Mouse (Mus musculus): Measurements from ENCODE around the gene Sgk1. TPM values are rescaled to one million over a fixed set of nuclear protein-coding genes. Genes with fewer than 3 reads are reported as not detected.
A peak's percentile ranks its signal among the peaks of the same experiment; 100 is the strongest.

Gene Sgk1
- polyA plus RNA-seq, 1 experiment from 2014 or later = 23.3 TPM

DNA sequence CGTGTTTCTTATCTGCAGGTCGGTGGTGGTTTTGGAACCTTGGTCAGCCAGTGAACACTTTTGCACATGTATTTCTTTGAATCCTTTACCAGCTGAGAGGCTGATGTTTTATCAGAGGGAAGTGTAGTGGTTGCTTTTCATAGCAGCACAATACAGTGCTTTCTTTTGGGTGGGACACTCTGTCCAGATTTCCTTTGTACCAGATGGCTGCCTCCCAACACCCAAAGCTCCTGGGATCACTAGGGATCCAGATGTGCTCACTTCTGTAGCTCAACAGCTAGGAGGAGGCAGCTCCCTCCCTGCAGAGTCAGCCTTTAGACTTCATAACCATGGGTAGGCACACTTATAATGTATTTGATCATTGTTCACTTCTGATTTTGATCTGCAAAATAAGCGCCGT, 70.5 kb downstream of the Sgk1 start:
- no peaks in the 10 kb centered on the region for H3K36me3 ChIP-seq (replicated peaks)
- no peaks in the 10 kb centered on the region for H3K27me3 ChIP-seq (replicated peaks; ENCODE audit: low read depth, poor library complexity, severe bottlenecking)
- 0 out of 2 replicates have a peak, but pooled peaks cover 6% of the 10 kb centered on the region for H3K9me3 ChIP-seq
- 90% methylated on average over 4 of the region's 4 CpGs for WGBS
- no peak overlapping the region for H3K27ac ChIP-seq (replicated peaks)
- H3K4me3 ChIP-seq = no peak overlapping the region
- DNase-seq (ENCODE audit: low spot score) = no peak
- peaks cover 7% of the 10 kb centered on the region; the same call in 1 of the 2 replicates for H3K4me1 ChIP-seq

- H3K36me3 ChIP-seq (replicated peaks) = no peaks in the 10 kb centered on the region
- H3K27ac ChIP-seq (replicated peaks) = no peak overlapping the region
- no peak overlapping the region for H3K4me3 ChIP-seq
- 82% methylated on average over 2 of the region's 2 CpGs for WGBS
- no peak for DNase-seq (ENCODE audit: low spot score)
- H3K27me3 ChIP-seq (replicated peaks; ENCODE audit: low read depth, poor library complexity, severe bottlenecking) = no peaks in the 10 kb centered on the region
- peaks cover 4% of the 10 kb centered on the region; the same call in 1 of the 2 replicates for H3K4me1 ChIP-seq
- no peaks in the 10 kb centered on the region for H3K9me3 ChIP-seq
Measured at GRCm38 (mm10) chr10:21961111-21961510, 79.1 kb downstream of the Sgk1 start.

DNA sequence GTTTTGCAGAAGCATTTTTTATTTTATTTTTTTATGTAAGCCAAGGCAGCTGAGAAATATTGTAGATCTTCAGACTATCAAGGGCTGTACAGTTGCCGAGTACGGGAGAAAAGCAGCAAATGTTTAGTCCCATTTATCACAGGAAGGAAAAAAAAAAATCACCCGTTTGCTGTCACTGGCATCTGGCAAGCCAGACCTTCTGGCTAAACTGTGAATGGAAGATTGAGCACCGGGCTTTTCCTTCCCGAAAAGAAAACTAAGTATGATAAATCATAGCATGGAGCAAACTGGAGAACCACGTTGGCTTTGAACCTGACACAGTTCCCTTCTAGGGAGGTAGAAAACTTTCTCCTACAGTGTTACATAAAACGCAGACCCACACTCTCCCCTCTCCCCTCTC, 81.0 kb downstream of the Sgk1 start:
- Histone ChIP-seq H3K4me1 (peaks cover under 1% of the 10 kb centered on the region; the same call in 1 of the 2 replicates), H3K9me3 (no peaks in the 10 kb centered on the region), H3K27me3 (replicated peaks; ENCODE audit: low read depth, poor library complexity, severe bottlenecking) (no peaks in the 10 kb centered on the region), H3K36me3 (replicated peaks) (no peaks in the 10 kb centered on the region), H3K27ac (replicated peaks) (no peak overlapping the region), H3K4me3 (no peak overlapping the region)
- DNase-seq (ENCODE audit: low spot score) = no peak
- WGBS = 80% methylated on average over 7 of the region's 7 CpGs

GRCm38 (mm10) chr10:21973676-21974075, 91.7 kb downstream of the Sgk1 start:
- Histone ChIP-seq H3K27me3 (replicated peaks; ENCODE audit: low read depth, poor library complexity, severe bottlenecking) (no peaks in the 10 kb centered on the region), H3K27ac (replicated peaks) (no peak overlapping the region), H3K4me1 (peaks cover 9% of the 10 kb centered on the region), H3K4me3 (no peak overlapping the region), H3K9me3 (no peaks in the 10 kb centered on the region), H3K36me3 (replicated peaks) (no peaks in the 10 kb centered on the region)
- DNase-seq (ENCODE audit: low spot score) = no peak
- WGBS = 90% methylated on average over 11 of the region's 11 CpGs

- Histone ChIP-seq H3K36me3 (replicated peaks) (no peaks in the 10 kb centered on the region), H3K27me3 (replicated peaks; ENCODE audit: low read depth, poor library complexity, severe bottlenecking) (no peaks in the 10 kb centered on the region), H3K4me1 (peaks cover 9% of the 10 kb centered on the region), H3K27ac (replicated peaks) (no peak overlapping the region), H3K4me3 (no peak overlapping the region), H3K9me3 (no peaks in the 10 kb centered on the region)
- DNase-seq (ENCODE audit: low spot score) = no peak
- 89% methylated on average over 3 of the region's 3 CpGs for WGBS
Measured at GRCm38 (mm10) chr10:21974801-21975200, 92.8 kb downstream of the Sgk1 start.

DNA sequence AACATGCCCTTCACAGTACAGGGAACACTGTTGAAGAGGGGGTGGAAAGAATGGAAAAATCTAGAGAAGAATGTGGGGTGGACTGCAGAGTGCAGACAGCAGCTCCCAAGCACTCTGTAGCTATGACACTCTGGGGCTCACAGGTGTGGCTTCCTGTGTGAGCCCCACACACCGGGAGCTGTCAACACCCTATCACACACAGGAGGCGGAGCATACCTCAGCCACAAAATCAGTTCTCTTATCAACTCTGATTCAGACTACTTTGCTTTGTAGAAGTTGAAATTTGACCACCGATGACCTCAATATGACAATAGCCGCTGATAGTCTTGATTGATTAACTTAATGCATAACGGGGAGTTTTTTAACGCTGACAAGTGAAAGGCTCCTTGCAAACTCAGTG, 93.4 kb downstream of the Sgk1 start:
- Histone ChIP-seq H3K9me3 (no peaks in the 10 kb centered on the region), H3K36me3 (replicated peaks) (no peaks in the 10 kb centered on the region), H3K27ac (replicated peaks) (no peak overlapping the region), H3K4me3 (no peak overlapping the region), H3K4me1 (peaks cover 6% of the 10 kb centered on the region), H3K27me3 (replicated peaks; ENCODE audit: low read depth, poor library complexity, severe bottlenecking) (no peaks in the 10 kb centered on the region)
- DNase-seq (ENCODE audit: low spot score) = no peak
- 91% methylated on average over 6 of the region's 6 CpGs for WGBS

DNA sequence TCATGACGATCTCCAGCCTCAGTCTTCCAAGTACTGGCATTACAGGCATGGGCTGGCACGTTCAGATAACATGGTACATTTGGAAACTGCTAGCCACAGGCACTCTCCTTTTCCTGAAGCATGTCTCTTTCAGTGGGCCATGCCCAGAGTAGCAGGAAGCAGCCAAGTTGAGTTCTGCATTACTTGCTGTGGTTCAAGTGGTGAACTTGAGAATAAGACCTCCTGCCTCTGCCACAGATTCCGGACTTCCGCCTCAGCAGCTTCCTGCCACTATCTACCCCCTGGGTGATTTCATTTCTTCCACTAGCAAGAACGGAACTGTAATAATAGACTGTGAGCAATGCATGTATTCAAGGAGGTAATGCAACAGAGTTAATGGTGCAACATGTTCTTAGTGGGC, 94.3 kb downstream of the Sgk1 start:
- H3K27ac ChIP-seq (replicated peaks) = no peak overlapping the region
- no peak for DNase-seq (ENCODE audit: low spot score)
- no peaks in the 10 kb centered on the region for H3K4me1 ChIP-seq
- H3K4me3 ChIP-seq = no peak overlapping the region
- H3K27me3 ChIP-seq (replicated peaks; ENCODE audit: low read depth, poor library complexity, severe bottlenecking) = no peaks in the 10 kb centered on the region
- H3K36me3 ChIP-seq (replicated peaks) = no peaks in the 10 kb centered on the region
- 89% methylated on average over 5 of the region's 5 CpGs for WGBS
- no peaks in the 10 kb centered on the region for H3K9me3 ChIP-seq

DNA sequence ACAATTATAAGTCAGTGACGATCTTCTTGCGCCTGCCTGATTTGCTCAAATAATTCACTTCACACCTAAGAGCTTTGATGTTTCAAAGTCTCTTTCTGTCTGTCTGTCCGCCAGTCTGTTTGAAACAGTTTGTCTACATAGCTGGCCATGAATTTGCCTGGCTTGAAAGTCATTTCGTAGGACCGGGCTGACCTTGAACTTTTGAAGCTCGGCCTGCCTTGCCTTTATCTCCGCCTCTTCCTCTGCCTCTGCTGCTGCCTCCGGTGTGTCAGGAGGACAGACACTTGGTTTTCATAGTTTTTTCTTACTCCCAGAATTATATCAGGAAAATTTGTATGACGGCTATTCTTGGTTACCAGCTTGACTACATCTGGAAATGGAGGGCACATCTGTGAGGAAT, 96.4 kb downstream of the Sgk1 start:
- H3K27ac ChIP-seq (replicated peaks) = no peak overlapping the region
- no peaks in the 10 kb centered on the region for H3K36me3 ChIP-seq (replicated peaks)
- no peaks in the 10 kb centered on the region for H3K27me3 ChIP-seq (replicated peaks; ENCODE audit: low read depth, poor library complexity, severe bottlenecking)
- no peak overlapping the region for H3K4me3 ChIP-seq
- no peaks in the 10 kb centered on the region for H3K9me3 ChIP-seq
- no peaks in the 10 kb centered on the region for H3K4me1 ChIP-seq
- no peak for DNase-seq (ENCODE audit: low spot score)
- WGBS = 89% methylated on average over 9 of the region's 9 CpGs

DNA sequence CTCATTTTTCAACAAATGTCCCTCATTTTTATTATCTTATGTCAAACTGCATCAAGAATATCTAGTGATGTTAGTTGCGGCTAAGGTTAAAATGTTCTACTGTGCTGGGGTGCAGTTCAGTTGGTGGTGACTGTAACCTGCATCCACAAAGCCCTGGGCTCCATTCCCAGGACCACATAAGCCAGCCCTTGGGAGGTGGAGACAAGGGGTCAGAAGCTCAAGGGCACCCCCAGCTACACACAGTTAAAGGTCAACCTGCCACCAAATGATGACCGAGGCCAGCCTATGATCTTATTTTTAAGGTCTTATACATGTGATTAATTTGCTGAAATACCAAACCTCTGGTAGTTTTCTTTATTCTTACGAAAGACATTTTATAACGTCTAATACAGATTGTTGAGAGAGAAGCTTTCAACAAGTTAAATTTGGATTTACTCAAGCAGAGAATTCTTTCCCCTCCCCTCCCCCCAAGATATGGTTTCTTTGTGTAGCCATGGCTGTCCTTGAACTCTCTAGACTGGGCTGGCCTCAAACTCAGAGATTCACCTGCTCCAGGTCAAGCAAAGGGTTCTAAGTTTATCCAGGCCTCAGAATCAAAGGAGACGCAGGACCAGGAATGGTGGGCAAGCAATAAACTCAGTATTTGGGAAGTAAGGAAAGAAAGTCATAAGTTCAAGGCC, 97.4 kb downstream of the Sgk1 start:
- no peak overlapping the region for H3K4me3 ChIP-seq
- H3K4me1 ChIP-seq = no peaks in the 10 kb centered on the region
- 93% methylated on average over 5 of the region's 5 CpGs for WGBS
- DNase-seq (ENCODE audit: low spot score) = no peak
- no peaks in the 10 kb centered on the region for H3K36me3 ChIP-seq (replicated peaks)
- no peaks in the 10 kb centered on the region for H3K27me3 ChIP-seq (replicated peaks; ENCODE audit: low read depth, poor library complexity, severe bottlenecking)
- H3K9me3 ChIP-seq = no peaks in the 10 kb centered on the region
- H3K27ac ChIP-seq (replicated peaks) = no peak overlapping the region

- no peaks in the 10 kb centered on the region for H3K36me3 ChIP-seq (replicated peaks)
- no peaks in the 10 kb centered on the region for H3K9me3 ChIP-seq
- H3K27ac ChIP-seq (replicated peaks) = no peak overlapping the region
- no peak overlapping the region for H3K4me3 ChIP-seq
- 88% methylated on average over 6 of the region's 6 CpGs for WGBS
- H3K27me3 ChIP-seq (replicated peaks; ENCODE audit: low read depth, poor library complexity, severe bottlenecking) = no peaks in the 10 kb centered on the region
- no peak for DNase-seq (ENCODE audit: low spot score)
- H3K4me1 ChIP-seq = no peaks in the 10 kb centered on the region
Measured at GRCm38 (mm10) chr10:21980780-21981435, 98.9 kb downstream of the Sgk1 start.

DNA sequence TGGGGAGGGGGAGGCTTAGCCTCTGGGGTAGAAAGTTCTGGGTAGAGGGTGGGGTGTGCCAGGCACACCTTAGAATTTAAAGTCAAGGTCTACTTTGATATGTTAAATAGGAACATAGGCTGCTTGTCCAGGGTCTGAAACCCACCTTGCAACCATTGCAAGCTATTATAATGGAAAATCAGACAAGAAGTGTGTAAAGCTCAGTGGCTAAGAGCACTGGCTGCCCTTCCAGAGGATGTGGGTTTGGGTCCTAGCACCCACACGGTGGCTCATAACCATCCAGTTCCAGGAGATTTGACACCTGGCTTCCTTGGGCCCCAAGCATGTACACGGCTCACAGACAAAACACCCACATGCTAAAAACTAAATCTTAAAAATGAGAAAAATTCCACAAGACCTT, 100.3 kb downstream of the Sgk1 start:
- no peaks in the 10 kb centered on the region for H3K36me3 ChIP-seq (replicated peaks)
- no peak overlapping the region for H3K27ac ChIP-seq (replicated peaks)
- no peaks in the 10 kb centered on the region for H3K9me3 ChIP-seq
- WGBS = 83% methylated on average over 2 of the region's 2 CpGs
- no peak overlapping the region for H3K4me3 ChIP-seq
- H3K4me1 ChIP-seq = no peaks in the 10 kb centered on the region
- no peaks in the 10 kb centered on the region for H3K27me3 ChIP-seq (replicated peaks; ENCODE audit: low read depth, poor library complexity, severe bottlenecking)
- DNase-seq (ENCODE audit: low spot score) = no peak

- 80% methylated on average over 5 of the region's 5 CpGs for WGBS
- Histone ChIP-seq H3K27ac (replicated peaks) (no peak overlapping the region), H3K4me3 (no peak overlapping the region), H3K9me3 (no peaks in the 10 kb centered on the region), H3K36me3 (replicated peaks) (no peaks in the 10 kb centered on the region), H3K4me1 (peaks cover 23% of the 10 kb centered on the region), H3K27me3 (replicated peaks; ENCODE audit: low read depth, poor library complexity, severe bottlenecking) (peaks cover 18% of the 10 kb centered on the region)
- no peak for DNase-seq (ENCODE audit: low spot score)
Measured at GRCm38 (mm10) chr10:21988489-21988888, 106.5 kb downstream of the Sgk1 start.

DNA sequence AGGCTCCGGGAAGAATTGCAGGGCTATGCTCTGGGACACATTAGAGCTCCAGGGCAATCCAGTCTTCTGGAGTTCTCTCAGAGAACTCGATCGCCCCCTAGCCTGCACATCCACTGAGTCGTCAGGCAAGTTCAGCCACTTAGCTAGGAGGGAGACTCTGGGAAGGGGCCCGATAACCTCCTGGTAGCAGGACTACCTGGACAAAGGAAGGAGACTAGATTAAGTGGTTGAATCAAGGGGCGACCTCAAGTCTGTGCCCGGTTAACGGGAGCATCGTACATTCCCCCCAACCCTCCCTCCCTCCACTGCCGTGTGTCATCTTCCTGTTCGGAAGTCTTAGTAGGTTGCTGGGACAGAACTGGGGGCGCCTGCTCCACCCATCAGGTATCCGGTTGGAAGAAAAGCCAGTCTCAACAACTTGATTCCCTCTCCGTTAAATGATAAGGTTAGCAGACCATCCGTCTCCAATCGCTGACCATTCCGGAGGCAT, 109.4 kb downstream of the Sgk1 start:
- H3K4me3 ChIP-seq = peak overlapping the region; percentile 71
- no peaks in the 10 kb centered on the region for H3K9me3 ChIP-seq
- H3K27me3 ChIP-seq (replicated peaks; ENCODE audit: low read depth, poor library complexity, severe bottlenecking) = peaks cover 18% of the 10 kb centered on the region
- peak; percentile 84 for DNase-seq (ENCODE audit: low spot score)
- H3K36me3 ChIP-seq (replicated peaks) = peaks cover 3% of the 10 kb centered on the region; the same call in 1 of the 2 replicates
- H3K4me1 ChIP-seq = peaks cover 34% of the 10 kb centered on the region
- no peak overlapping the region for H3K27ac ChIP-seq (replicated peaks)
- 11% methylated on average over 17 of the region's 17 CpGs for WGBS

All from embryonic facial prominence, embryonic 10.5 days (tissue).